Comparison of ENCODE assay signal across 22 mouse cellular contexts in the genomic region with DNA sequence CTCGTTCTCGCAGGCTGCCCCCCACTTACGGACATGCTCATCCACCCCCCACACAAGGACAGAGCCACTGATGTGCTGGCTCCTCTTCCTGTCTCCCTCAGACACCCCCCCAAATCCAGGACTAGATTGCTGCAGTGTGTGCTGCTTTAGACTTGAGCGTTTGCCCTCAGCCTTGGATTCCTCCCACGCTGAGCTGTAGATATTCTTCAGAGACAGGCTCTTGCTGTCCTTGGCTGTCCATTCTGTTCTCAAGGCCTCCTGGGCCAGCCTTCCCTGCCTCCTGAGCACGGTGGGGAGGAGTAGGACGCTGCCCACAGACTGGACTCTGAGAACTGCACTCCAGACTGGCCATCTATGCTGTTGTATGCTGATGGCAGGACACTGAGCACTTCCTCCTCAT. TPM values are rescaled to one million over a fixed set of nuclear protein-coding genes. Genes with fewer than 3 reads are reported as not detected.
A peak's percentile ranks its signal among the peaks of the same experiment; 100 is the strongest.
DNase-seq lines count a peak whose midpoint lies in the region; ATAC-seq and TF ChIP-seq lines count a peak whose summit lies in the region.
"Had no signal": no experiment of that assay in that cellular context is flagged by ENCODE, and none has a peak within 500 bp of the region (broad histone marks: within the 10 kb centered on the region; RNA-seq: fewer than 3 reads in every experiment).

No protein-coding gene starts in this region.

- H3K9ac ChIP-seq in hindbrain, embryonic 13.5 days, result no peak overlapping the region
- no peak overlapping the region for H3K9ac ChIP-seq in hindbrain, embryonic 16.5 days (ENCODE audit: low read depth, low read length)
- H3K9ac ChIP-seq in midbrain, embryonic 13.5 days (replicated peaks), result no peak overlapping the region
- no peak overlapping the region for H3K9ac ChIP-seq in midbrain, embryonic 16.5 days (ENCODE audit: low read depth, low read length)
- H3K9ac ChIP-seq: forebrain, embryonic 12.5 days; heart, embryonic 12.5 days; limb, embryonic 12.5 days; liver, embryonic 13.5 days had no signal

- H3K4me3 ChIP-seq in hindbrain, embryonic 13.5 days, result no peak overlapping the region
- no peak overlapping the region for H3K4me3 ChIP-seq in hindbrain, embryonic 16.5 days (ENCODE audit: low read length)
- H3K4me3 ChIP-seq in midbrain, embryonic 13.5 days (replicated peaks), result no peak overlapping the region
- no peak overlapping the region for H3K4me3 ChIP-seq in midbrain, embryonic 16.5 days (ENCODE audit: low read depth, low read length)
- peak overlapping the region; percentile 37 for H3K4me3 ChIP-seq in testis, adult 2 months (ENCODE audit: control insufficient read depth, low read depth, low read length)
- H3K4me3 ChIP-seq: forebrain, embryonic 12.5 days; heart, embryonic 12.5 days; limb, embryonic 12.5 days; liver, embryonic 13.5 days had no signal

- 84% methylated on average over 7 of the region's 7 CpGs for WGBS in hindbrain, embryonic 13.5 days
- WGBS in hindbrain, embryonic 16.5 days, result 87% methylated on average over 7 of the region's 7 CpGs
- WGBS in midbrain, embryonic 13.5 days, result 93% methylated on average over 7 of the region's 7 CpGs
- WGBS in midbrain, embryonic 16.5 days, result 90% methylated on average over 7 of the region's 7 CpGs

- H3K4me2 ChIP-seq in hindbrain, embryonic 13.5 days, result no peak overlapping the region
- H3K4me2 ChIP-seq in hindbrain, embryonic 16.5 days (ENCODE audit: low read length), result no peak overlapping the region
- H3K4me2 ChIP-seq in midbrain, embryonic 13.5 days (replicated peaks), result no peak overlapping the region
- no peak overlapping the region for H3K4me2 ChIP-seq in midbrain, embryonic 16.5 days (ENCODE audit: low read length)
- H3K4me2 ChIP-seq: forebrain, embryonic 12.5 days; heart, embryonic 12.5 days; limb, embryonic 12.5 days; liver, embryonic 13.5 days had no signal

- H3K27ac ChIP-seq in hindbrain, embryonic 13.5 days, result peak overlapping the region; percentile 53; the same call in 1 of the 2 replicates
- no peak overlapping the region for H3K27ac ChIP-seq in hindbrain, embryonic 16.5 days (ENCODE audit: low read depth, low read length)
- H3K27ac ChIP-seq in midbrain, embryonic 13.5 days, result 0 out of 2 replicates have a peak overlapping the region, but pooled peaks have one; percentile 22
- H3K27ac ChIP-seq in midbrain, embryonic 16.5 days (ENCODE audit: low read length), result no peak overlapping the region
- H3K27ac ChIP-seq in testis, adult 2 months (ENCODE audit: control insufficient read depth, insufficient read depth, low read depth, low read length), result peak overlapping the region; percentile 65
- H3K27ac ChIP-seq: forebrain, embryonic 12.5 days; liver, embryonic 13.5 days; stomach, postnatal 0 days had no signal

- no peak for TF ChIP-seq CTCF in testis, adult 2 months (IDR thresholded peaks at IDR 0.05; ENCODE audit: control insufficient read depth, insufficient read depth, insufficient replicate concordance, low read depth, low read length)

- H3K9me3 ChIP-seq in hindbrain, embryonic 13.5 days, result no peaks in the 10 kb centered on the region
- H3K9me3 ChIP-seq in hindbrain, embryonic 16.5 days (ENCODE audit: control insufficient read depth, low read length), result no peaks in the 10 kb centered on the region
- no peaks in the 10 kb centered on the region for H3K9me3 ChIP-seq in midbrain, embryonic 13.5 days
- H3K9me3 ChIP-seq in midbrain, embryonic 16.5 days (replicated peaks; ENCODE audit: control insufficient read depth, low read length, poor library complexity, severe bottlenecking), result no peaks in the 10 kb centered on the region
- H3K9me3 ChIP-seq: forebrain, embryonic 12.5 days; heart, embryonic 12.5 days; limb, embryonic 12.5 days; liver, embryonic 13.5 days had no signal

- H3K4me1 ChIP-seq in hindbrain, embryonic 13.5 days (replicated peaks), result peaks cover 42% of the 10 kb centered on the region
- peaks cover 26% of the 10 kb centered on the region for H3K4me1 ChIP-seq in hindbrain, embryonic 16.5 days (ENCODE audit: control insufficient read depth, insufficient read depth, low read depth, low read length)
- H3K4me1 ChIP-seq in midbrain, embryonic 13.5 days (replicated peaks), result peaks cover 38% of the 10 kb centered on the region
- peaks cover 14% of the 10 kb centered on the region for H3K4me1 ChIP-seq in midbrain, embryonic 16.5 days (ENCODE audit: control insufficient read depth, insufficient read depth, low read length)
- no peaks in the 10 kb centered on the region; the same call in 1 of the 2 replicates for H3K4me1 ChIP-seq in testis, adult 2 months (ENCODE audit: control insufficient read depth, insufficient read depth, low read length)
- H3K4me1 ChIP-seq: liver, embryonic 13.5 days had no signal

- intact Hi-C loops in left cerebral cortex, postnatal 14 days (cut with DNase I), result no loop called here

- DNase-seq in cerebellum, adult 9-10 months, result peak; percentile 31
- no peak for DNase-seq in cerebellum, postnatal 25 days
- no peak for DNase-seq in left cerebral cortex, postnatal 14 days (ENCODE audit: low spot score in 2 of 2)
- DNase-seq: cerebellum, postnatal 10 days; embryo, embryonic 11 days; heart, postnatal 4 days; kidney, adult 11 months; layer of hippocampus, postnatal 36 days; liver, embryonic 13.5 days; midbrain, embryonic 14.5 days; right cerebral cortex, postnatal 14 days had no signal

- peaks cover 82% of the 10 kb centered on the region for H3K36me3 ChIP-seq in hindbrain, embryonic 13.5 days
- H3K36me3 ChIP-seq in hindbrain, embryonic 16.5 days (ENCODE audit: control insufficient read depth, insufficient read depth, low read length), result peaks cover 15% of the 10 kb centered on the region; the same call in 1 of the 2 replicates
- peaks cover 90% of the 10 kb centered on the region for H3K36me3 ChIP-seq in midbrain, embryonic 13.5 days
- peaks cover 14% of the 10 kb centered on the region; the same call in 1 of the 2 replicates for H3K36me3 ChIP-seq in midbrain, embryonic 16.5 days (ENCODE audit: control insufficient read depth, insufficient read depth, low read length)
- H3K36me3 ChIP-seq in testis, adult 2 months (ENCODE audit: control insufficient read depth, insufficient read depth, low read length), result no peaks in the 10 kb centered on the region
- H3K36me3 ChIP-seq: heart, embryonic 12.5 days; liver, embryonic 13.5 days had no signal

- no peaks in the 10 kb centered on the region for H3K27me3 ChIP-seq in hindbrain, embryonic 13.5 days
- no peaks in the 10 kb centered on the region for H3K27me3 ChIP-seq in hindbrain, embryonic 16.5 days (replicated peaks; ENCODE audit: control insufficient read depth, insufficient read depth, low read length)
- H3K27me3 ChIP-seq in midbrain, embryonic 13.5 days, result no peaks in the 10 kb centered on the region
- H3K27me3 ChIP-seq in midbrain, embryonic 16.5 days (ENCODE audit: control insufficient read depth, insufficient read depth, low read depth, low read length), result no peaks in the 10 kb centered on the region
- no peaks in the 10 kb centered on the region for H3K27me3 ChIP-seq in testis, adult 2 months (ENCODE audit: control insufficient read depth, insufficient read depth, low read length)
- H3K27me3 ChIP-seq: forebrain, embryonic 12.5 days; heart, embryonic 12.5 days; limb, embryonic 12.5 days; liver, embryonic 13.5 days had no signal

- ATAC-seq in hindbrain, embryonic 13.5 days (ENCODE audit: low FRiP score), result no peak
- no peak for ATAC-seq in hindbrain, embryonic 16.5 days
- no peak for ATAC-seq in midbrain, embryonic 13.5 days
- ATAC-seq in midbrain, embryonic 16.5 days, result no peak

- peak; percentile 64; the same call in 1 of the 2 replicates for TF ChIP-seq POLR2A in testis, adult 2 months (IDR thresholded peaks at IDR 0.05; ENCODE audit: control insufficient read depth, low read depth, low read length)

RNA-seq across cellular contexts. Expression of a gene that starts 40.5 kb away (rescaled TPM):
- polyA plus RNA-seq in hindbrain, embryonic 13.5 days (2015; fragmentation: Nextera tagmentation; extraction: Ambion mirVana), result 4.4 and 5.0 TPM in 2 replicates
- polyA plus RNA-seq in hindbrain, embryonic 16.5 days (2015; fragmentation: Nextera tagmentation; extraction: Ambion mirVana), result 15.6 and 18.8 TPM in 2 replicates
- polyA plus RNA-seq in midbrain, embryonic 13.5 days (2015; fragmentation: Nextera tagmentation; extraction: Ambion mirVana), result 2.6 and 3.3 TPM in 2 replicates
- 13.3 and 20.5 TPM in 2 replicates for polyA plus RNA-seq in midbrain, embryonic 16.5 days (2015; fragmentation: Nextera tagmentation; extraction: Ambion mirVana)
- 0.20 and 0.24 TPM in 2 replicates for polyA plus RNA-seq in testis, adult 2 months (2012; rRNA removed)
- total RNA-seq in left cerebral cortex, postnatal 14 days (2021), result 10 to 100 TPM; 10.7 to 10.9 TPM
- total RNA-seq: gastrocnemius, adult 18-20 months; MEL had no signal
- polyA plus RNA-seq: liver, embryonic 13.5 days had no signal

Comparison
In these comparisons a context has a peak if more than half of its experiments do, and no peak if none do; other contexts are left out.
1. H3K27ac ChIP-seq: peak in hindbrain, embryonic 13.5 days (single experiment), midbrain, embryonic 13.5 days (single experiment) and testis, adult 2 months (single experiment); none in hindbrain, embryonic 16.5 days (single experiment) and midbrain, embryonic 16.5 days (single experiment).